Mouse (Mus musculus) ES-Bruce4 (cell line): Measurements from ENCODE around the gene Cln5.

Experiments
- CTCF ChIP-seq: IDR thresholded peaks from one replicate; pipeline ENCODE4 v1.8.1; 2011; ENCODE audit warnings: low read depth, low read length
- EP300 ChIP-seq: IDR thresholded peaks from 2 replicates; pipeline ENCODE4 v1.6.1; 2011; ENCODE audit warnings: low read depth, low read length; ENCODE audit not compliant: insufficient read depth
- POLR2A ChIP-seq: IDR thresholded peaks from one replicate; pipeline ENCODE4 v1.8.1; 2011; ENCODE audit warnings: low read length; ENCODE audit not compliant: insufficient read depth

GRCm38 (mm10) chr14:103102246-103102645 is 32.2 kb downstream of the Cln5 start:
- no peak for TF ChIP-seq EP300
- TF ChIP-seq POLR2A: no peak
- TF ChIP-seq CTCF: no peak
